Mouse (Mus musculus) adrenal gland, adult 18-20 months (tissue): Measurements from ENCODE around the gene Zbtb5. TPM values are rescaled to one million over a fixed set of nuclear protein-coding genes. Genes with fewer than 3 reads are reported as not detected.
"Not testable (repeated sequence)": the region's sequence is repeated elsewhere in the genome, so short reads cannot be mapped to it uniquely, and the experiment has no call there.

Experiments used
- DNase-seq, 2 experiments: peaks; one replicate each; pipeline ENCODE4 v3.0.0; 2021 to 2022; ENCODE audit warnings: low spot score in 2 of 2
- total RNA-seq, 2 experiments: library from RNA; stranded (reverse); gene quantifications; 1 replicate in 1 of 2; 2 replicates in 1 of 2; pipeline ENCODE4 v1.2.3; 2021

Gene Zbtb5
- total RNA-seq, 2 experiments from 2014 or later, result 9.7 to 10.0 TPM

GRCm38 (mm10) chr4:45013031-45013431 is 819 bp upstream of the Zbtb5 start:
- DNase-seq, result peak in 1 of 2 experiments; percentile 26

- peak; percentile 59 to 64 for DNase-seq
These were observed 569 bp downstream of the Zbtb5 start for GRCm38 (mm10) chr4:45011581-45012104.

GRCm38 (mm10) chr4:45010806-45011415 is 1.3 kb downstream of the Zbtb5 start:
- no peak for DNase-seq

GRCm38 (mm10) chr4:45005452-45005851 is 6.8 kb downstream of the Zbtb5 start:
- no peak for DNase-seq

- no peak for DNase-seq
These were observed 12.2 kb downstream of the Zbtb5 start for GRCm38 (mm10) chr4:45000001-45000400.

- DNase-seq, result no peak
These were observed 14.1 kb downstream of the Zbtb5 start for GRCm38 (mm10) chr4:44998071-44998470.

- no peak for DNase-seq
These were observed 17.4 kb downstream of the Zbtb5 start for GRCm38 (mm10) chr4:44994776-44995175.

GRCm38 (mm10) chr4:44993847-44994246 is 18.4 kb downstream of the Zbtb5 start:
- DNase-seq, result no peak

GRCm38 (mm10) chr4:44993179-44993578 is 19.0 kb downstream of the Zbtb5 start:
- DNase-seq, result not testable (repeated sequence)

GRCm38 (mm10) chr4:44992330-44992729 is 19.9 kb downstream of the Zbtb5 start:
- DNase-seq, result not testable (repeated sequence)

- DNase-seq, result no peak
These were observed 21.7 kb downstream of the Zbtb5 start for GRCm38 (mm10) chr4:44990560-44990959.

- DNase-seq, result peak in 1 of 2 experiments; percentile 61
These were observed 29.0 kb downstream of the Zbtb5 start for GRCm38 (mm10) chr4:44983131-44983740.

- DNase-seq, result no peak
These were observed 29.6 kb downstream of the Zbtb5 start for GRCm38 (mm10) chr4:44982440-44983130.

- DNase-seq, result no peak
These were observed 30.3 kb downstream of the Zbtb5 start for GRCm38 (mm10) chr4:44981974-44982287.

GRCm38 (mm10) chr4:44981280-44981973 is 30.8 kb downstream of the Zbtb5 start, which contains the start of gene Grhpr:
Grhpr (plus strand) TSS chr4:44981395.
- peak; percentile 82 to 86 for DNase-seq

- DNase-seq, result peak; percentile 59 to 65
These were observed 32.3 kb downstream of the Zbtb5 start for GRCm38 (mm10) chr4:44979794-44980338.

- no peak for DNase-seq
These were observed 34.0 kb downstream of the Zbtb5 start for GRCm38 (mm10) chr4:44978175-44978574.

- no peak for DNase-seq
These were observed 35.1 kb downstream of the Zbtb5 start for GRCm38 (mm10) chr4:44976921-44977710.

- no peak for DNase-seq
These were observed 36.1 kb downstream of the Zbtb5 start for GRCm38 (mm10) chr4:44976026-44976615.

GRCm38 (mm10) chr4:44974331-44974730 is 37.9 kb downstream of the Zbtb5 start:
- no peak for DNase-seq
